Mouse (Mus musculus): Measurements from ENCODE around the gene Ccdc83. TPM values are rescaled to one million over a fixed set of nuclear protein-coding genes. Genes with fewer than 3 reads are reported as not detected.
"Not testable (repeated sequence)": the region's sequence is repeated elsewhere in the genome, so short reads cannot be mapped to it uniquely, and the experiment has no call there.

The Ccdc83 gene
- total RNA-seq, 2 experiments from 2014 or later, result not detected

DNA sequence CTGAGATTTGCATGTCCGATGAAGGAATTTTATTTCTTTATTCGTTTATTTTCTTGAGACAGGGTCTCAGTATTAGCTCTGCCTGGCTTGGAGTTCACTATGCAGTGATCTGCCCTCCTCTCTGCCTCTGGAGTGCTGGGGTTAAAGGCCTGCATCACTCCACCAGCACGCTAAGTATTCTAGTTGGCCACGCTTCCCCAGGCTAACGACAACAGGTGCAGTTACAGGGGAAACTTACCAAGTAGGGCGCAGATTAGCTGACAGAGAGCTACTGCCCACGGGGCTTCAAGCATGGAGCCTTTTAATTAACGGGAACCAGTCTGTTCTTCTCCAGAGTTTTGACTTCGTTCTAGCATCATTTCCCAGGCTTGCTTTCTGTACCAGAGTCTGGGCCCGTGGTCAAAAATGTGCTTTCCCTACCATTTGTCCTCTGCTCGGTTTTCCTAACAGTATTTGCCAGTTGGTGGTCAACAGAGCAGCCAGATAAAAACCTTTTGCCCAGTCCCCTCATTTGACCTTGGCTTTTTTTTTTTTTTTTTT is 9.1 kb upstream of the Ccdc83 start:
- DNase-seq (ENCODE audit: extremely low spot score in 1 of 2, low spot score in 2 of 2), result no peak
- intact Hi-C loops (cut with DNase I), result no loop called here

DNA sequence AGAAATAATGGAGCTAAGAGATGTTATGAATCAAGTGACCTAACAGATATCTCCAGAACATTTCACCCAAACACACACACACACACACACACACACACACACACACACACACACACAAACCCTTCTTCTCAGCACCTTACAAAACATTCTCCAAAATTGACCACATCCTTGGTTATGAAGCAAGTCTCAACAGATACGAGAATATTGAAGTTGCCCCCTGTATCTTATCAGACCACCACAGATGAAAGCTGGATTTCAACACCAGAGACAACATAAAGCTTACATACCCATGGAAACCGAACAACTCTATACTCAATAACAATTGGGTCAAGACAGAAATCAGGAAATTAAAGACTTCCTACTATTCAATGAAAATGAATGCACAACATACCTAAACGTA is 4.6 kb upstream of the Ccdc83 start:
- no peak for DNase-seq (ENCODE audit: extremely low spot score in 1 of 2, low spot score in 2 of 2)
- intact Hi-C loops (cut with DNase I), result no loop called here

- intact Hi-C loops (cut with DNase I), result no loop called here
- DNase-seq (ENCODE audit: extremely low spot score in 1 of 2, low spot score in 2 of 2), result no peak
Measured at GRCm38 (mm10) chr7:90261902-90262599, 3.5 kb downstream of the Ccdc83 start.

DNA sequence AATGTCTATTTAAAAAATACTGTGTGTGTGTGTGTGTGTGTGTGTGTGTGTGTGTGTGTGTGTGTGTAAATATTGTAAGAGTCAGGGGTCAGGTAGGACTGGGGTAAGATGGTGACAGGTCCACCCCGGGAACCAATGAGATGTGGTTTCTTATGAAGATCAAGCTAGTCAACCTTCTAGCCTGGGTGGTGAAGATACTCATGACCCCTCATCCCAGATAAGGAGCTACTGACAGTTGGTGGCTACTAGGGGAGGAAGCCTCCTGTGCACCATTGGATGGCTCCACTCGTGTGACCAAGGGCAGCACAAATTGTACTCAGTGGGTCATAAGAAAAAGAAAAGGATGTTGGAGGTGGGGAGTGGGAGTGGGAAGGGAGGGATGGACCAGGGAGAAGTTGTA is 5.7 kb downstream of the Ccdc83 start:
- DNase-seq (ENCODE audit: extremely low spot score in 1 of 2, low spot score in 2 of 2), result no peak
- intact Hi-C loops (cut with DNase I), result no loop called here

GRCm38 (mm10) chr7:90258701-90259100 is 6.9 kb downstream of the Ccdc83 start:
- intact Hi-C loops (cut with DNase I), result no loop called here
- DNase-seq (ENCODE audit: extremely low spot score in 1 of 2, low spot score in 2 of 2), result no peak

DNA sequence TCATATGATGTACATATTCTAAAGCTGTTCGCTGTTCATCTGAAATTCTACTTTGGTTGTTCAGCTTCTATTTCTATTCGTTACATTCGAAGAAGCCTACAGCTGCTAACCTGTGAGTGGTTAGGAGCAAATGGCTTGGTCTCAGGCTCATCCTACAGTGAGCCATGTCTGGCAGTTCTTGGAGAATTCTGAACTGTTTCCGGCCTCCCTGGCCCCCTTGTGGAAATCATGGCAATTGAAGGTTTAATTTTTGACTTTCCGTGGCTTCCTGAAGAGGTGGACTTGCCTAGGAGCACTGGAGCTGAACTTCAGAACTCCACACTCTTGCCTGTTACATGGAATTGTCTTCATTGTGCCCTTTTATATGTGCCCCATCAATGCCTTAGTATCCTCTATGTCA is 12.6 kb downstream of the Ccdc83 start:
- no peak for DNase-seq (ENCODE audit: extremely low spot score in 1 of 2, low spot score in 2 of 2)
- intact Hi-C loops (cut with DNase I), result no loop called here

- DNase-seq (ENCODE audit: extremely low spot score in 1 of 2, low spot score in 2 of 2), result no peak
- intact Hi-C loops (cut with DNase I), result no loop called here
Measured at GRCm38 (mm10) chr7:90243643-90244042, 21.9 kb downstream of the Ccdc83 start.

- intact Hi-C loops (cut with DNase I), result no loop called here
- no peak for DNase-seq (ENCODE audit: extremely low spot score in 1 of 2, low spot score in 2 of 2)
Measured at GRCm38 (mm10) chr7:90243151-90243550, 22.4 kb downstream of the Ccdc83 start.

DNA sequence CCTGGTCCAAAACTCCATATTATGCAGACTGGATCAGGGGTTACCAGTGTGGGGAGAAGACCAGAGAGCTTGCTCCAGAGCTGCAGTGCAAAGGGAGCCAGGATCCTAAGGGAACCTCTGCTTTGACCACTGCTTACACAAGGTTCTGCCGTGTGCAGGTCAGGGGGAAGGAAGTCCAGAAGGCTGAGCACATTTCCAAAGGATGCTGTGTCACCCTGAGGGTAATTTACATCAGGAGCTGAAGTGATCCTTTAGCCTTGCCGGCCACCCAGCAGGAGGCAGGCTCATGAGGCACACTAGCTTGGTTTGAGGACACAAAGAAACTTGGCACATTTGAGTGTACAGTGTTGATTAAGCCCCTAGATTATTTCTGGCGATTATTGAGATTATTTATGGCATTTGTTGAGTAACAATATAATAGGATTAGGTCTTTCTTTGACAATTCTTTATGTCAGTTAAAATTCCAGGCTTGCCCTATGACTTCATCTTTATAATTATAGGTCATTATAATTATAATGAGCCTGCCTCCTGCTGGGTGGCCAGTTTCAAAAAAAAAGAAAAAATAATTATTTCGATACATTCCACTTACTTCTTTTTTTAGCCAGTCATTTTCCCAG is 29.2 kb downstream of the Ccdc83 start:
- intact Hi-C loops (cut with DNase I), result no loop called here
- DNase-seq (ENCODE audit: extremely low spot score in 1 of 2, low spot score in 2 of 2), result no peak

DNA sequence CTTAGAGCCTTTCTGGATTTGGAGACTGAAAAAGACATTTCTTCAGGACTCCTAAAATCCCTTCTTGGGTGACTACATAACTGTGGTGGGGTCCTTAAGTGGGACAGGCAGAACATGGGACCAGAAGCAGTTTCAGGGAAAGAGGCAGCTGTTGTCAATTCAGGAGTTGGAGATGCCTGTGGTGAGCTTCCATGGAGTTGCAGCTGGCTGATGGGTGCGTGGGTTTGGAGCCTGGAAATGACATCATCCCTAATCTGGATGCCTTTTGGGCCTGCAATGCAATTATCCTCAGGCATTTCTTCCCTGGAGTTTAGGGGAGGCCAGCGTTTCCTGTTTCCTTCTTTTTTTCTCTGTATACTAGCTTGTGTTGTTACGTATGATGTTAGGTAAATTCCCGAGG is 31.7 kb downstream of the Ccdc83 start:
- intact Hi-C loops (cut with DNase I), result no loop called here
- peak in 1 of 2 experiments; percentile 25 for DNase-seq (ENCODE audit: extremely low spot score in 1 of 2, low spot score in 2 of 2)

DNA sequence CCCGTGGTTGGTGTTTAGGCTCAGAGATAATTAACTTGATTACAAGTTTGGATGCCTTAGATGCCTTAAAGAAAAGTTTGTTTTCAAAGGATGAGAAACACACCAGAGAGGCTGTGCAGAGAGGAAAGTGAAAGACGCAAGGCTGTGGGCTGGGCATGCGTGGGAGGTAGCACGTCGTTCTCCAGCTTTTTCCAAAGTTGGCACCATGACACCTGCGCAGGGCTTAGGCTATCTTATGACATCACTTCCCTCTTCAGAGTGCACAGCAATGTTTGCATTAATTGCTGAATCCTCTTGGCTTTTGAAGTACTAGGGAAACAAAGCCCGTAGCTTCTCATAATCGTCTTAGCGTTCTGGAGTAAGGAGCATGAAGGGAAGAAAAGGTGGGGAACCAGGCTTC is 34.1 kb downstream of the Ccdc83 start:
- DNase-seq (ENCODE audit: extremely low spot score in 1 of 2, low spot score in 2 of 2), result peak in 1 of 2 experiments; percentile 29
- intact Hi-C loops (cut with DNase I), result no loop called here

DNA sequence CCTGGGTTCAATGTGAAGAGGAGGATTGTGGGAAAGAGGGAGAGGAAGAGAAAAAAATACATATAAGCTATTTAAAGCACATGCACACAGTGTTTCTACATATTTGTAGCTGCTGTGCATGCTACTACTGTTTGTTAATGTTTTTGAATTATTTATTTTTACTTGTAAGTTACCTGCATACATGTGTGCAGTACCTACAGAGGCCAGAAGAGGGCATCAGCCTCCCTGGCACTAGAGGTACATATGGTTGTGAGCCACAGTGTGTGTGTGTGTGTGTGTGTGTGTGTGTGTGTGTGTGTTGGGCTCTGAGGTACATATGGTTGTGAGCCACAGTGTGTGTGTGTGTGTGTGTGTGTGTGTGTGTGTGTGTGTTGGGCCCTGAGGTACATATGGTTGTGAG is 36.7 kb downstream of the Ccdc83 start:
- not testable (repeated sequence) for DNase-seq (ENCODE audit: extremely low spot score in 1 of 2, low spot score in 2 of 2)

DNA sequence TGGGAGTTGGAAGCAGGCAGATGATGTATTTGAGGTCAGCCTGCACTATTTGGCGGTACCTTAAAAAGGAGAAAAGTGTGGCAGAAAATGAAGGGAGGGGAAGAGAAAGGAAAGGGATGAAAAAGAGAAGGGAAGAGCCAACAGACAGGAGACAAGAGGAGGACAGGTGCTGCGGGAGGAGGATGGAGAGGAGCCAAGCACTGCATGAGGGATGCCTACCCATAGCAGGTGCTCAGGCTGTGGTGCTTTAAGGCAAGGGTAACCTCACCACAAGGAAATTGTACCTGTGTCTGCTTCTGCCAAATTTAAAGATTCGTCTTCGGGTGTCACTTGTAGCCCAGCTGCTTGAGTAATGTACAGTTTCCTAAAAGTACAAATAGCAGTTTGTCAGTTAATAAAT is 37.5 kb downstream of the Ccdc83 start:
- DNase-seq (ENCODE audit: extremely low spot score in 1 of 2, low spot score in 2 of 2), result no peak
- intact Hi-C loops (cut with DNase I), result no loop called here

More for the DNA sequence above, 36.7 kb downstream of the Ccdc83 start:
- intact Hi-C loops (cut with DNase I), result not testable (repeated sequence)

DNA sequence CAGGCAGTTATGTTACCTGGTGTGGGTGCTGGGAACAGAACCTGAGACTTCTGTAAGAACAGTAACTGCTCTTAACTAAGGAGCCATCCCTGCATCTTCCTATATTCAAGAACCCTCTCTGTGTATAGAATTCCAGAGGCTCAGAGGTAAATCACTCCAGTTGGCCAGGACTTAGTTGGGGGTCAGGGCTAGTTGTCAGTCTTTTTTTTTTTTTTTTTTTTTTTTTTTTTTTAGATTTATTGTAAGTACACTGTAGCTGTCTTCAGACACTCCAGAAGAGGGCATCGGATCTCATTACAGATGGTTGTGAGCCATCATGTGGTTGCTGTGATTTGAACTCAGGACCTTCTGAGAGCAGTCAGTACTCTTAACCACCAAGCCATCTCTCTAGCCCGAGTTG is 44.1 kb downstream of the Ccdc83 start:
- DNase-seq (ENCODE audit: extremely low spot score in 1 of 2, low spot score in 2 of 2), result no peak
- intact Hi-C loops (cut with DNase I), result no loop called here

DNA sequence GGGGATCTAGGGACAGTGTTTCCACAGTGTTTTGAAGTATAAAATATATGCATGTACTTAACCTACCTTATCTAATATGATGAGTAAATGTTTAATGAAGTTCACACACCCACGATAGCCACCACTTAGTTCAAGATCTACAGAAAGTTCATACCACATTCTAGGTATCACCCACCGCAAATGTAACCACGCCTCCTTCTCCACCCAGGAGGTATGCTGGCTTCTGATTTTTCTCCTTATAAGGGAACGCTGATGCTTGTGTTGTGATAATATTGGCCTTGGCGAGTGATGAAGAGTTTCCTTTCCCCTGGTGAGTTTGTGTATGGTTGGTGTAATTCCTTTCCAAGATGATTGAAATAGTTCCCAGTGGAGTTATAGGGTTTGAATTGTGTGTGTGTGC is 47.5 kb downstream of the Ccdc83 start:
- no peak for DNase-seq (ENCODE audit: extremely low spot score in 1 of 2, low spot score in 2 of 2)
- intact Hi-C loops (cut with DNase I), result no loop called here

- DNase-seq (ENCODE audit: extremely low spot score in 1 of 2, low spot score in 2 of 2), result peak in 1 of 2 experiments; percentile 31
- intact Hi-C loops (cut with DNase I), result no loop called here
Measured at GRCm38 (mm10) chr7:90216511-90216910, 49.1 kb downstream of the Ccdc83 start.

DNA sequence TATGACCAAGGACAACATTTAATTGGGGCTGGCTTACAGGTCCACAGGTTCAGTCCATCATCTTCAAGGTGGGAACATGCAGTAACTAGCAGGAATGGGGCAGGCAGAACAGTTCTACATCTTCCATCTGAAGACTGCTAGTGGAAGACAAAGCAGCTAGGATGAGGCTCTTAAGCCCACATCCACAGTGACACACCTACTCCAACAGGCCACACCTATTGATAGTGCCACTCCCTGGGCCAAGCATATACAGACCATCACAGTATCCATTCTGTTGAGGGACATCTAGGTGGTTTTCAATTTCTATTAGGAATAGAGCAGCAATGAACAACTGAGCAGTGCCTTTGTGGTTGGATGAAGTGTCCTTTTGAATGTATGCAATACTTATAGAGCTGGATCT is 54.6 kb downstream of the Ccdc83 start:
- intact Hi-C loops (cut with DNase I), result no loop called here
- no peak for DNase-seq (ENCODE audit: extremely low spot score in 1 of 2, low spot score in 2 of 2)

- DNase-seq (ENCODE audit: extremely low spot score in 1 of 2, low spot score in 2 of 2), result no peak
- intact Hi-C loops (cut with DNase I), result no loop called here
Measured at GRCm38 (mm10) chr7:90210116-90210515, 55.5 kb downstream of the Ccdc83 start.

DNA sequence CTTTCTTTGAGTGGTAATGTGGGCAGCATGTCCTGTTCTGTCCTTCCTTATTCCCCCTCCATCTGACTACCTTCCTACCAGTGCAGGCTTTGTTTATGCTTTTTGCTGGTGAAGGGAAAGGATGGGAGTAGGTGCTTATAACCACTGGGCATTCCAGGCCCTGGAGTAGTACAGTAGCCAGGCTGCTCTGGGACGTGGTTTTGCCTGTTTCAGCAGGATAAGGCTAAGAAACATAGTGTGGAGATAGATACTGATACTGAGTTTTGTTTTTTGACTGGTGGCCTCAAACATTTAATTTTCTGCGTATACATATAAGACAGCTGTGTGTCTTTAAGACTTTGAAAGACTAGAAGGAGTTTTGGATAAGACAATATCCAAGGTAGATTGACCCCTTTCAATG is 61.7 kb downstream of the Ccdc83 start:
- no peak for DNase-seq (ENCODE audit: extremely low spot score in 1 of 2, low spot score in 2 of 2)
- intact Hi-C loops (cut with DNase I), result no loop called here

DNA sequence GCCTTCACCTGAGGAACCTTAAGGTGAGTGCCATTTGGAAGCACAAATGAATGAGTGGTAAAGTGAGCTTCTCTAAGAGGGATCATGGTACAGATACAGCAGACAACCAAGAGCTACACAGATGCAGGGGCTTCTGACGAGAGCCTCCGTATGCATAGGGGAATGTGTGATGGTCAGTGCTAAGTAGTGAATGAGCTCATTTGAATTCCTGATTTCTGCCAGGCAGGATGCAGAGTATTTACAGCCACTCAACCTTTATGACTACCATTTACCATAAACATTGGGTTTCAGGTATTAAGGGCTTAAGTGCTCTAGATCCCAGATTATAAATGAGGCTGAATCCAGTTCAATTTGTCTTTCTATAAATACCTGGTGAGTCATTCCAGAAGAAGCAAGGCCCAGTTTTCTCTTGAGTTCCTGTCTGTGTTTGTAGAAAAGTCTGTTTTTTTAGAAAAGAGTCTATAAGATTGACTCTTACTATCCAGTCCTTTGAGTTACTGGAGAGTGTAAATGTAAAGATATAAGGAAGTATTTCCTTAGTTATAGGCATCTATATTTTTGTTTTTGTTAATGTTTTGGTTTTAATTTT is 63.6 kb downstream of the Ccdc83 start:
- intact Hi-C loops (cut with DNase I), result no loop called here
- DNase-seq (ENCODE audit: extremely low spot score in 1 of 2, low spot score in 2 of 2), result no peak
